ENCODE assay signal across 10 mouse cellular contexts in the genomic region with DNA sequence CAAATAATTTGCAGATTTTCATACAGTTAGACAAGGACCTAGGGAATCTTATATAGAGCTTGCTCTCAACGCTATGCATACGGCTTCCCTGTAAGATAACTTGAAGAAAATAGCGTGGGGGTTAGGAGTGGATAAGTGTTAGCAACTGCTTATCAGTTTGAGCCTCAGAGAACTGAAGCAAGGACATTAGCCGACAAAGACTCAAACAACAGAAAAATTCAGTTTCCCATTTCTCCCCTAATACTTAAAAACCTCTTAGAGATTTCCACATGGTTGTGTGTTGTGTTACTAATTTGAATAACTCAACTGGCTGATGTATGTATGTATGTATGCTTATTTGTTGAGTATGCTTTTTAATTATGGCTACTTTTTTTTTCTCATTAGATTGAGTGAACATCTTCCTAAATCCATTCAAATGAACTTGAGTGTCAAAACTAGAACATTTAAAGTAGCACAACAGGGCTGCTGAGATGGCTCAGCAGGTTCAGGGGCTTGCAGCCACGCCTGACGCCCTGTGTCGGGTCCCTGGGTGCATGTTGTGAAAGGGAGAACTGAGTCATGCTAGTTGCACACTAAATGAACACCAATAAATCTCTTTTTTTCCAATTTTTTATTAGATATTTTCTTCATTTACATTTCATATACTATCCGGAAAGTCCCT. TPM values are rescaled to one million over a fixed set of nuclear protein-coding genes. Genes with fewer than 3 reads are reported as not detected.
DNase-seq lines count a peak whose midpoint lies in the region; ATAC-seq lines count a peak whose summit lies in the region.
"Had no signal": no experiment of that assay in that cellular context is flagged by ENCODE, and none has a peak within 500 bp of the region (broad histone marks: within the 10 kb centered on the region; RNA-seq: fewer than 3 reads in every experiment).

No protein-coding gene starts in this region.

- H3K27ac ChIP-seq in heart, embryonic 12.5 days (ENCODE audit: poor library complexity, severe bottlenecking) = no peak overlapping the region
- no peak overlapping the region for H3K27ac ChIP-seq in hindbrain, embryonic 14.5 days
- H3K27ac ChIP-seq in midbrain, embryonic 11.5 days (ENCODE audit: low read depth, low read length) = no peak overlapping the region

- no peak for DNase-seq in heart, postnatal 10 days
- DNase-seq in c-Kit-positive CD71-positive TER-119-negative erythroid progenitor cells, embryonic 14.5 days (ENCODE audit: low read depth) = peak; percentile 46
- DNase-seq in hindbrain, embryonic 14.5 days (ENCODE audit: low spot score) = no peak
- DNase-seq in midbrain, embryonic 11.5 days (ENCODE audit: low spot score, missing footprints) = peak; percentile 49
- no peak for DNase-seq in adrenal gland, adult 8-10 months
- DNase-seq in gastrocnemius, postnatal 25 days = no peak
- no peak for DNase-seq in thymus, postnatal 25 days
- DNase-seq: B cell, adult 2 months; heart, postnatal 36 days had no signal

- WGBS in heart, embryonic 12.5 days = 51% methylated on average over 8 of the region's 8 CpGs
- WGBS in hindbrain, embryonic 14.5 days = 90% methylated on average over 8 of the region's 8 CpGs
- WGBS in midbrain, embryonic 11.5 days = 90% methylated on average over 8 of the region's 8 CpGs

- peak overlapping the region; percentile 78 for H3K4me2 ChIP-seq in heart, embryonic 12.5 days
- H3K4me2 ChIP-seq in hindbrain, embryonic 14.5 days (replicated peaks) = peak overlapping the region; percentile 90
- peak overlapping the region; percentile 75 for H3K4me2 ChIP-seq in midbrain, embryonic 11.5 days

- peaks cover 10% of the 10 kb centered on the region for H3K36me3 ChIP-seq in heart, embryonic 12.5 days
- peaks cover 10% of the 10 kb centered on the region for H3K36me3 ChIP-seq in hindbrain, embryonic 14.5 days (replicated peaks; ENCODE audit: control insufficient read depth, insufficient read depth)
- H3K36me3 ChIP-seq in midbrain, embryonic 11.5 days (ENCODE audit: control insufficient read depth, insufficient read depth, low read length) = 0 out of 2 replicates have a peak, but pooled peaks cover 3% of the 10 kb centered on the region

- H3K27me3 ChIP-seq in heart, embryonic 12.5 days (replicated peaks) = no peaks in the 10 kb centered on the region
- H3K27me3 ChIP-seq in hindbrain, embryonic 14.5 days (ENCODE audit: control insufficient read depth, insufficient read depth, low read length) = no peaks in the 10 kb centered on the region
- H3K27me3 ChIP-seq in midbrain, embryonic 11.5 days (ENCODE audit: control insufficient read depth, insufficient read depth, low read length) = no peaks in the 10 kb centered on the region

- H3K9ac ChIP-seq in heart, embryonic 12.5 days = peak overlapping the region; percentile 92; the same call in 1 of the 2 replicates
- no peak overlapping the region for H3K9ac ChIP-seq in hindbrain, embryonic 14.5 days
- H3K9ac ChIP-seq in midbrain, embryonic 11.5 days (ENCODE audit: low read length) = no peak overlapping the region

- H3K4me3 ChIP-seq in heart, embryonic 12.5 days = peak overlapping the region; percentile 83
- no peak overlapping the region for H3K4me3 ChIP-seq in hindbrain, embryonic 14.5 days (replicated peaks; ENCODE audit: low read length)
- H3K4me3 ChIP-seq in midbrain, embryonic 11.5 days (ENCODE audit: low read depth, low read length) = no peak overlapping the region

- H3K9me3 ChIP-seq in heart, embryonic 12.5 days (replicated peaks) = no peaks in the 10 kb centered on the region
- H3K9me3 ChIP-seq in hindbrain, embryonic 14.5 days (ENCODE audit: control insufficient read depth, low read length) = no peaks in the 10 kb centered on the region
- no peaks in the 10 kb centered on the region for H3K9me3 ChIP-seq in midbrain, embryonic 11.5 days (ENCODE audit: control insufficient read depth, low read length)

- H3K4me1 ChIP-seq in heart, embryonic 12.5 days (replicated peaks) = peaks cover 28% of the 10 kb centered on the region
- H3K4me1 ChIP-seq in hindbrain, embryonic 14.5 days (replicated peaks; ENCODE audit: control insufficient read depth, insufficient read depth, low read length) = peaks cover 25% of the 10 kb centered on the region
- peaks cover 13% of the 10 kb centered on the region for H3K4me1 ChIP-seq in midbrain, embryonic 11.5 days (ENCODE audit: control insufficient read depth, insufficient read depth, low read length)

- ATAC-seq in heart, embryonic 12.5 days (ENCODE audit: insufficient number of reproducible peaks, low FRiP score) = no peak
- no peak for ATAC-seq in hindbrain, embryonic 14.5 days (ENCODE audit: low FRiP score)
- no peak for ATAC-seq in midbrain, embryonic 11.5 days (ENCODE audit: low FRiP score)

- intact Hi-C loops in heart, postnatal 10 days (cut with DNase I) = loop anchor here (5.0 kb wide), 2 partner anchors 315 to 515 kb away; no protein-coding TSS in a partner anchor

RNA-seq across cellular contexts. Expression of a gene that starts 2.2 kb away (rescaled TPM):
- 79.3 and 81.1 TPM in 2 replicates for polyA plus RNA-seq in heart, embryonic 12.5 days (2016; fragmentation: Nextera tagmentation; extraction: Ambion mirVana)
- 10 to 100 TPM; 21.8 to 24.6 TPM for total RNA-seq in heart, postnatal 10 days (2021)
- 60.6 and 66.2 TPM in 2 replicates for polyA plus RNA-seq in hindbrain, embryonic 14.5 days (2014; fragmentation: Nextera tagmentation; extraction: Ambion mirVana)
- polyA plus RNA-seq in midbrain, embryonic 11.5 days (2014; fragmentation: Nextera tagmentation; extraction: Ambion mirVana) = 68.9 and 73.8 TPM in 2 replicates
- total RNA-seq in adrenal gland, adult 8-10 months (2022) = 10 to 100 TPM; 36.3 to 47.2 (median 39.0) TPM
- total RNA-seq in gastrocnemius, postnatal 25 days (2021) = 10 to 100 TPM; 13.7 to 16.0 TPM

RNA-seq across cellular contexts. Expression of a gene that starts 21.3 kb away (rescaled TPM):
- 57.6 and 60.3 TPM in 2 replicates for polyA plus RNA-seq in heart, embryonic 12.5 days (2016; fragmentation: Nextera tagmentation; extraction: Ambion mirVana)
- total RNA-seq in heart, postnatal 10 days (2021) = 10 to 100 TPM; 37.2 to 45.4 TPM
- polyA plus RNA-seq in hindbrain, embryonic 14.5 days (2014; fragmentation: Nextera tagmentation; extraction: Ambion mirVana) = 67.6 and 79.3 TPM in 2 replicates
- 78.5 and 81.3 TPM in 2 replicates for polyA plus RNA-seq in midbrain, embryonic 11.5 days (2014; fragmentation: Nextera tagmentation; extraction: Ambion mirVana)
- total RNA-seq in adrenal gland, adult 8-10 months (2022) = 10 to 100 TPM; 44.4 to 58.7 (median 53.0) TPM
- total RNA-seq in gastrocnemius, postnatal 25 days (2021) = 10 to 100 TPM; 20.8 to 25.2 TPM

Comparison
In these comparisons a context has a peak if more than half of its experiments do, and no peak if none do; other contexts are left out.
1. DNase-seq: peak in c-Kit-positive CD71-positive TER-119-negative erythroid progenitor cells, embryonic 14.5 days (single experiment) and midbrain, embryonic 11.5 days (single experiment); none in heart, postnatal 10 days (0 of 2), hindbrain, embryonic 14.5 days (single experiment), adrenal gland, adult 8-10 months (single experiment), gastrocnemius, postnatal 25 days (single experiment) and thymus, postnatal 25 days (single experiment).
2. Peak in every context shown above with its lines, with median percentiles within 50 percentile points of each other: H3K4me2 ChIP-seq.